Mouse (Mus musculus) mesoderm, embryonic 11.5 days (tissue): ENCODE results near the gene Rnf186.

Source experiments
- DNase-seq: peaks from one replicate; pipeline ENCODE4 v3.0.0-alpha.2; 2012; ENCODE audit warnings: low read depth, low spot score

The Rnf186 gene

DNA sequence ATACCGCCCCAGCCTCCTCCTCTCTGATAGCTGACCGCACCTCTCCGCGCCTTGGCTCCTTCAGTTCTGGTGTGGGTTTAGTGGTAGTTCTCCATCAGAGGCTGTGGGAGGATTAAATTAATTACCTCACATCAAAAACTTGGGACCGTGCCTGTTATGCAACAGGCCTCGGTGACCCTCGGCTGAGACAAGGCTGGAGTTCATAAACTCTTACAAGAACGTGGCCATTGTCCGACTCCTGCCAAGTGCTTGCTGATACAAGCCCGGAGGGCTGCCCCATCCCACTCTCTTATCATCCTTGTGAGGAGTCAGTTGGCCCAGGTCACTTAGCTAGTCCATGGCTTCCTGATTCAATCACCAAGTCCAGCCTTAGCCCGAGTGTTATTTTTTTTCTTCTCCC is 46.4 kb downstream of the Rnf186 start:
- DNase-seq, result no peak

DNA sequence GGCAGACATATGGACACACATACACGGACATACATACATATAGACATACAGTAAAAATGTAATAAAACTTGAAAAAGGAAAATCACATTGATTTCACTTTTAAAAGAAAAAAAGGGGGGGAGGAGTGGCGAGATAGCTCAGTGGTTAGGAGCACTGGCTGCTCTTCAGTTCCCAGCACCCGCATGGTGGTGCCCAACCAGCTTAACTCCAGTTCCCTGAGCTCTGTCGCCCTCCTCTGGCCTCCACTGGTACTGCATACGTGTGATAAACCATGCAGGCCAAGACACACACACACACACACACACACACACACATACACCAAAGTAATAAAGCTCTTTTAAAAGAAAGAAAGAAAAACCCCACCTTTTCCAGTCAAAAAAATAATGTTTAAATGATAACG is 47.9 kb downstream of the Rnf186 start:
- DNase-seq, result no peak
